In the genomic region with DNA sequence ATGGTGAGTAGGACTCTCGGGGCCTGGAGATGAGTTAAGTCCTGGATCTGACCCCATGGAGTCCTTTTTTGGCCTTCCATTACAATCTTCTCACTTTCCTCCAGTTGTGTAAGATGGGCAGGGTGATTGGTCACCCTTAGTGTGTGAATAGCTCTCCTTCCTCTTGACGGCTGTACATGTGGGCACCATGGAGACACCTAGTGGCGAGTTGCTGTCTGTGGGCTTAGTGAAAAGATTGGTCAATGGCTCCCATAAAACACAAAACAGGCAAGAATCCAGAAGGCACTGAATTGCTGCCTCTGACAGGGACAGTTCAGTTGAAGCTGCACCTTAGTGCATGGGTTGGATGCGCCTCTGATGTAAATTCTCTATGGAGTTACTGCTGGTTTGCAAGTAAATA, we compare ENCODE assay signal across 8 mouse cellular contexts. TPM values are rescaled to one million over a fixed set of nuclear protein-coding genes. Genes with fewer than 3 reads are reported as not detected.
DNase-seq lines count a peak whose midpoint lies in the region; ATAC-seq and TF ChIP-seq lines count a peak whose summit lies in the region.

No protein-coding gene starts in this region.

- DNase-seq in urinary bladder, postnatal 25 days (ENCODE audit: low spot score), result peak; percentile 23
- no peak for DNase-seq in urinary bladder, postnatal 4 days (ENCODE audit: low spot score in 2 of 2)
- DNase-seq in forelimb bud, embryonic 11.5 days (ENCODE audit: low read depth, low spot score), result peak; percentile 52
- DNase-seq in hindbrain, postnatal 0 days (ENCODE audit: low spot score), result peak; percentile 86
- DNase-seq in left cerebral cortex, postnatal 10 days (ENCODE audit: extremely low spot score in 1 of 2, low spot score in 2 of 2), result peak; percentile 53 to 66
- DNase-seq in thymus, postnatal 25 days, result peak; percentile 40

- no peak overlapping the region for H3K9ac ChIP-seq in hindbrain, postnatal 0 days (replicated peaks; ENCODE audit: low read length)
- no peak overlapping the region for H3K9ac ChIP-seq in midbrain, embryonic 15.5 days

- peak; percentile 89 for ATAC-seq in cerebellum, adult (ENCODE audit: insufficient number of reproducible peaks, low FRiP score, low TSS enrichment)
- peak; percentile 72 for ATAC-seq in hindbrain, postnatal 0 days
- 0 out of 2 replicates have a peak, but pooled peaks have one; percentile 74 for ATAC-seq in midbrain, embryonic 15.5 days (replicated peaks)

- H3K27ac ChIP-seq in hindbrain, postnatal 0 days, result no peak overlapping the region
- H3K27ac ChIP-seq in midbrain, embryonic 15.5 days, result no peak overlapping the region

- H3K4me3 ChIP-seq in hindbrain, postnatal 0 days (ENCODE audit: low read length), result no peak overlapping the region
- no peak overlapping the region for H3K4me3 ChIP-seq in midbrain, embryonic 15.5 days

- H3K27me3 ChIP-seq in hindbrain, postnatal 0 days (ENCODE audit: insufficient read depth, low read length), result no peaks in the 10 kb centered on the region
- no peaks in the 10 kb centered on the region for H3K27me3 ChIP-seq in midbrain, embryonic 15.5 days (replicated peaks)

- H3K36me3 ChIP-seq in hindbrain, postnatal 0 days (ENCODE audit: insufficient read depth, low read length), result no peaks in the 10 kb centered on the region
- H3K36me3 ChIP-seq in midbrain, embryonic 15.5 days (replicated peaks), result no peaks in the 10 kb centered on the region

- 21% methylated on average over 4 of the region's 4 CpGs for WGBS in hindbrain, postnatal 0 days
- 27% methylated on average over 4 of the region's 4 CpGs for WGBS in midbrain, embryonic 15.5 days

- no peaks in the 10 kb centered on the region for H3K4me1 ChIP-seq in hindbrain, postnatal 0 days (ENCODE audit: insufficient read depth, low read length)
- H3K4me1 ChIP-seq in midbrain, embryonic 15.5 days, result no peaks in the 10 kb centered on the region

- intact Hi-C loops in left cerebral cortex, postnatal 10 days (cut with DNase I), result loop anchor here (5.0 kb wide), 1 partner anchor 99 kb away; the partner anchor contains the start of gene Kcnk15

- H3K9me3 ChIP-seq in hindbrain, postnatal 0 days (ENCODE audit: low read length), result no peaks in the 10 kb centered on the region
- H3K9me3 ChIP-seq in midbrain, embryonic 15.5 days, result no peaks in the 10 kb centered on the region

- TF ChIP-seq CTCF in hindbrain, postnatal 0 days (IDR thresholded peaks at IDR 0.05; ENCODE audit: low read depth), result peak; percentile 93

- no peak overlapping the region for H3K4me2 ChIP-seq in hindbrain, postnatal 0 days (ENCODE audit: low read depth, low read length)
- no peak overlapping the region for H3K4me2 ChIP-seq in midbrain, embryonic 15.5 days

RNA-seq across cellular contexts. Expression of gene Rims4, which starts 33.3 kb away (rescaled TPM):
- 76.7 and 81.0 TPM in 2 replicates for total RNA-seq in hindbrain, postnatal 0 days (2014; rRNA removed)
- polyA plus RNA-seq in hindbrain, postnatal 0 days (2015; fragmentation: Nextera tagmentation; extraction: Ambion mirVana), result 16.7 and 19.6 TPM in 2 replicates
- 100 to 1,000 TPM; 105 to 112 TPM for total RNA-seq in left cerebral cortex, postnatal 10 days (2021)
- 21.1 TPM in 2 replicates for polyA plus RNA-seq in midbrain, embryonic 15.5 days (2015; fragmentation: Nextera tagmentation; extraction: Ambion mirVana)

RNA-seq across cellular contexts. Expression of gene Ywhab, which starts 43.0 kb away (rescaled TPM):
- 131 and 134 TPM in 2 replicates for total RNA-seq in hindbrain, postnatal 0 days (2014; rRNA removed)
- 583 and 590 TPM in 2 replicates for polyA plus RNA-seq in hindbrain, postnatal 0 days (2015; fragmentation: Nextera tagmentation; extraction: Ambion mirVana)
- total RNA-seq in left cerebral cortex, postnatal 10 days (2021), result 100 to 1,000 TPM; 570 to 572 TPM
- polyA plus RNA-seq in midbrain, embryonic 15.5 days (2015; fragmentation: Nextera tagmentation; extraction: Ambion mirVana), result 481 and 500 TPM in 2 replicates

Comparison
In these comparisons a context has a peak if more than half of its experiments do, and no peak if none do; other contexts are left out.
1. DNase-seq: peak in urinary bladder, postnatal 25 days (single experiment), forelimb bud, embryonic 11.5 days (single experiment), hindbrain, postnatal 0 days (single experiment), left cerebral cortex, postnatal 10 days (2 of 2) and thymus, postnatal 25 days (single experiment); none in urinary bladder, postnatal 4 days (0 of 2).
2. Peak in every context shown above with its lines, with median percentiles within 50 percentile points of each other: ATAC-seq.